Mouse (Mus musculus) heart, postnatal 0 days (tissue): ENCODE data around the gene Col6a5.

ENCODE experiments used
- CTCF ChIP-seq: IDR thresholded peaks from 2 replicates; pipeline ENCODE4 v1.5.1; 2016; ENCODE audit warnings: antibody characterized with exemption, control low read depth, low read depth
- EP300 ChIP-seq: IDR thresholded peaks from 2 replicates; pipeline ENCODE4 v1.6.1; 2016; ENCODE audit warnings: antibody characterized with exemption, low read depth

DNA sequence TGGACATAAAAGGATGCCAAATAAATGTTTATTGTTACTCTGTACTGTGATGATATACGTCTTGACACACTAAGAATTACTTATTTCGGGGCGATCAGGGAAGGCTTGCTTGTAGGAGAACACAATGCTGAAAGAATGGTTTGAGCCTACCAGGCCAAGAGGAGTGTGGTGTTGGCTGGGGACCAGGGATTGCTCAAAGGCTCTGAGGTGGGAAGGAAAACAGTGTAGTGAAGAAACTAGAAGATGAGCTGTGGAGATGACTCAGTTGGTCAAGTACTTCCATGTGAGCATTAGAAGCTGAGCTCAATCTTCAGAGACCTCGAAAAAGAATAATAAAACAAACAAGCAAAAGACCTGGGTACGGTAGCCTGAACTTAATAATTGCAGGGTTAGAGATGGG is 146.0 kb downstream of the Col6a5 start:
- TF ChIP-seq CTCF, result no peak
- TF ChIP-seq EP300, result no peak
